Mouse (Mus musculus): ENCODE measurements around the gene Zfp493. TPM values are rescaled to one million over a fixed set of nuclear protein-coding genes. Genes with fewer than 3 reads are reported as not detected.

Zfp493 gene
- polyA plus RNA-seq, 1 experiment: not detected

Other genes with a start within 250 kb of the Zfp493 start
- not detected in 2 replicates for gene Zfp748, start 225.9 kb upstream of the Zfp493 start, polyA plus RNA-seq (2012; ENCODE audit: insufficient read depth, insufficient read length, low replicate concordance, missing spikeins)
- not detected in 2 replicates for gene Zfp729b, start 170.0 kb upstream of the Zfp493 start, polyA plus RNA-seq (2012; ENCODE audit: insufficient read depth, insufficient read length, low replicate concordance, missing spikeins)
- not detected in 2 replicates for gene Gm49345, start 141.9 kb upstream of the Zfp493 start, polyA plus RNA-seq (2012; ENCODE audit: insufficient read depth, insufficient read length, low replicate concordance, missing spikeins)
- gene Zfp729a, start 141.9 kb upstream of the Zfp493 start, polyA plus RNA-seq (2012; ENCODE audit: insufficient read depth, insufficient read length, low replicate concordance, missing spikeins): not detected in 2 replicates
- not detected in 2 replicates for gene Zfp738, start 92.6 kb upstream of the Zfp493 start, polyA plus RNA-seq (2012; ENCODE audit: insufficient read depth, insufficient read length, low replicate concordance, missing spikeins)
- gene Zfp65, start 50.5 kb upstream of the Zfp493 start, polyA plus RNA-seq (2012; ENCODE audit: insufficient read depth, insufficient read length, low replicate concordance, missing spikeins): not detected in 2 replicates
- gene Zfp85, start 24.5 kb upstream of the Zfp493 start, polyA plus RNA-seq (2012; ENCODE audit: insufficient read depth, insufficient read length, low replicate concordance, missing spikeins): not detected in 2 replicates
- gene Zfp273, start 34.0 kb downstream of the Zfp493 start, polyA plus RNA-seq (2012; ENCODE audit: insufficient read depth, insufficient read length, low replicate concordance, missing spikeins): not detected in 2 replicates
- gene Gm10037, start 51.4 kb downstream of the Zfp493 start, polyA plus RNA-seq (2012; ENCODE audit: insufficient read depth, insufficient read length, low replicate concordance, missing spikeins): not detected in 2 replicates
- not detected in 2 replicates for gene BC048507, start 83.6 kb downstream of the Zfp493 start, polyA plus RNA-seq (2012; ENCODE audit: insufficient read depth, insufficient read length, low replicate concordance, missing spikeins)

Data from olfactory bulb, adult 2 months (tissue).